Mouse (Mus musculus): ENCODE data around the gene Prickle2.

Prickle2 gene

GRCm38 (mm10) chr6:92706145-92706466 lies at the start of gene Prickle2:
Gene Prickle2, minus strand, starts transcription at chr6:92706155.
- DNase-seq (ENCODE audit: low spot score in 2 of 2): peak; percentile 60

GRCm38 (mm10) chr6:92752737-92753136 lies 46.8 kb upstream of the Prickle2 start:
- no peak for DNase-seq (ENCODE audit: low spot score in 2 of 2)

DNA sequence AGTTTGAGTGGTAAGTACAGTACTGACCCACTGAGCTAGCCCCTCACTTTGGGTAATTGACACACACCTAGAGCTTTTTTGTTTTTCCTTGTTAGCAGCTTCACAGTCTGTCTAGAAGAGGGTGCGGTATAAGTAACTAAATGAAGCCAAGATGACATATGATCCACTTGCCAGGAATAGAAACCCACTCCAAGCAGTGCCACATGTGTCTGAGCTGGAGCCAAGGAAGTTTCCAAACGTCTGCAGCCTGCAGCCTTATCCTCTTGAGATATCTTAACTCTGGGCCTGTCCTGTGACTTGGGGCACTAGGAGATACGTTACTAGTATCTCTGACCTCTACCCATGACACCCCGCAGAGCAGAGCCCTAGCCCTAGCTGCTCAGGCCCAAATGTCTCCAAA lies 43.5 kb upstream of the Prickle2 start:
- DNase-seq (ENCODE audit: low spot score in 2 of 2): peak; percentile 17 to 62

GRCm38 (mm10) chr6:92743605-92744004 lies 37.6 kb upstream of the Prickle2 start:
- DNase-seq (ENCODE audit: low spot score in 2 of 2): peak; percentile 84 to 90

- no peak for DNase-seq (ENCODE audit: low spot score in 2 of 2)
Measured at GRCm38 (mm10) chr6:92737116-92737515, 31.2 kb upstream of the Prickle2 start.

DNA sequence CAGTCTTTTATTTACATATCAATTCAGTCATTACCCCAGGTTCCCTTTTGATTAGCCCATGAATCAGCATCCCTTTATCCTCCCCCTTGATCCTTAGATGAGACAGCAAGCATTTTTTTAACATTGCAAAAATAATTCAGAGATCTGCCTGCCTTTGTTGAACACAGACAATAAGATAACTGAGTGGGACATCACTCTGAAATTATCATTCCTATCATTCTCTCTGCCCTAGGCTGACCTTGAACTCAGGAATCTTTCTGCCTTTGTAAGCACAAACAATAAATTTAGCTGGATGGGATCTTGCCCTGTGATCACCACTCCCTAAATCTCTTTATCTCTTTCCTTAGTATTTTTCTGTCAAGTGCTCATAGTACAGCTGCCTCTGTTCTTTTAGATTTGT lies 27.7 kb upstream of the Prickle2 start:
- DNase-seq (ENCODE audit: low spot score in 2 of 2): no peak

DNA sequence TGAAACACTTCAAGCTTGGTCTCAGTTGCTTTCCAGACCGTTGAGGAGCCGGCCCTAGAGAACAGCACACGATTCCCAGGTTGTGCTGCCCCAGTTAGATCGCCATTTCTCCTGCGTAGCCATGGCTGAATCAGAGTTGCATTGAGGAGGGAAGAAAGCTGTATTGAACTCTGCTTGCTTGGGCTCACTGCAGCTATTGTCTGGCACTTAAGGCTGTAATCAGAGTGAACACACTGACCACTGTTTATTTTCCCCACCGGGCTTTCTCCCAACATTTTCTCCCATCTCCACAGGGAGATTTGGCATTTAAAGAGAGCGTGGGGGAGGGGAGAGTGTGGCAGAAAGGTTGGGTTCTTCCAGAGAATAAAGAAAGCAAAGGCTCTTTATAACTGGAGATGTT lies 22.6 kb upstream of the Prickle2 start:
- peak in 1 of 2 experiments; percentile 37 for DNase-seq (ENCODE audit: low spot score in 2 of 2)

DNA sequence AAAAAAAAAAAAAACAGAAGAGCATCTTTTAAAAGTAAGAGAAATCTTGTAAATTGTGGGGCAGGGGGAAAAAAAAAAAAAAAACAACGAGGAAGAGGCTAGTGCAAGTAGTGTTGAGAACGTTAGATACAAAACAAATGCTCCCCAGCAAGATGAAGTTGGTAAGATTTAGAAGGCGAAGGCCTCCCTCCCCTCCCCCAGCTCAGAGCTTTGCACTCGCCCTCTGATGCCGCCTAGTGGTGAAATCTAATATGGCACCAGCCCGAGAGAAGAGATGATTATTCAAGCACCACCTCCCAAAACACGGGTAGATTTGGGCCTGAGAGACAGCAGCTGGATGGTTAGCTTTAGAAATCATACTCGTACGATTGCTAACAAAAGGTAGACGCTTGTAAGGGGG lies 22.1 kb upstream of the Prickle2 start:
- DNase-seq (ENCODE audit: low spot score in 2 of 2): peak; percentile 93 to 95

DNA sequence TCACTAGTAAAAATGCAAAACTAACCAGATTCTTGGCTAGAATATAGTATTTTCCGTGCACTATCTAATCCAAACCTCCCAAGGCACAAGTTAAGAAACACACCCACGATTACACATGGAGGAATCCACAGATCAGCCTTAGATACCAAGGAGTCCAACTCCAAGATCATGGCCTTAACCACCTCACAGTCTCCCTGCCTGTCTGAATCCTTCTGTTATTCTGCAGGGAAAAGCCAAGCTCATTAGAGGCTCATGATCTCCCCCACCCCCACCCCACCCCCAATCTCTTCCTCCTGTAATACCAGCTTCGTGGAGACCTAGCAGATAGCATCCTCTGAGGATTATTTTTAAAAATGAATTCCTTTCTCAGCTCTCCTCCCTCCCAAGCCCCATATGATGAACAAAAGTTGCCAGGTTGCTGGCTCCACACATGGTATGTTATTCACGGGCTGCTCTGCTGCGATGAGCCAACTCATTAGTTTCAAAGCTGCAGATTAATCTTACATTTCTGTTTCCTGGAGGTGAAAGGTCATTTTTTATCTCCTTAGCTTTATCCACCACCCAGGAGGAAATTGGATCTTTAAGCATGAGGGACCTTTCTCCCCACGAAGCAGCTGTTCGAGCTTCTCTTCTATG lies 21.5 kb upstream of the Prickle2 start:
- DNase-seq (ENCODE audit: low spot score in 2 of 2): peak in 1 of 2 experiments; percentile 41

- no peak for DNase-seq (ENCODE audit: low spot score in 2 of 2)
Measured at GRCm38 (mm10) chr6:92726121-92726520, 20.2 kb upstream of the Prickle2 start.

GRCm38 (mm10) chr6:92724394-92724793 lies 18.4 kb upstream of the Prickle2 start:
- DNase-seq (ENCODE audit: low spot score in 2 of 2): no peak

DNA sequence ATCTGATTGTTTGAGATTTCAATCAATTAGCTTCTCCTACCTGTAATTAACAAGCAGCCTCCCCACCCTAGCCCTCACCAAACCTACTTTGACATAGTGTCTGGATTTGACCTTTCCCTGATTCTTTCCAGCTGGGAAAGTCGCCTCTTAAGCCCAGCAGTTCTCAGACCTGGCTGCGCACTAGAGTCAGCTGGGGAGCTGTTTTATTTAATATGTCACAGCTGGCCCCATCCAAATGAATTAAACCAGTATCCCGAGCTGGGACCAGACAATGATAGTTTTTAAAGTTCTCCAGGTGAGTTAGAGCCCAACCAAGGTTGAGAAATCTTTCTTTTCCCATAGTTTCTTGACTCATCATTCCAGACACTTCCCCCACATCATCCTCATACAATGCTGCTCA lies 9.9 kb upstream of the Prickle2 start:
- DNase-seq (ENCODE audit: low spot score in 2 of 2): no peak

- DNase-seq (ENCODE audit: low spot score in 2 of 2): no peak
Measured at GRCm38 (mm10) chr6:92714748-92715147, 8.8 kb upstream of the Prickle2 start.

- DNase-seq (ENCODE audit: low spot score in 2 of 2): no peak
Measured at GRCm38 (mm10) chr6:92708137-92708536, 2.2 kb upstream of the Prickle2 start.

- DNase-seq (ENCODE audit: low spot score in 2 of 2): no peak
Measured at GRCm38 (mm10) chr6:92705353-92706144, 406 bp downstream of the Prickle2 start.

- DNase-seq (ENCODE audit: low spot score in 2 of 2): peak; percentile 31
Measured at GRCm38 (mm10) chr6:92704810-92705209, 1.1 kb downstream of the Prickle2 start.

- DNase-seq (ENCODE audit: low spot score in 2 of 2): peak in 1 of 2 experiments; percentile 35
Measured at GRCm38 (mm10) chr6:92699491-92700209, 6.3 kb downstream of the Prickle2 start.

GRCm38 (mm10) chr6:92697807-92698206 lies 8.1 kb downstream of the Prickle2 start:
- no peak for DNase-seq (ENCODE audit: low spot score in 2 of 2)

- DNase-seq (ENCODE audit: low spot score in 2 of 2): no peak
Measured at GRCm38 (mm10) chr6:92687317-92687716, 18.6 kb downstream of the Prickle2 start.

DNA sequence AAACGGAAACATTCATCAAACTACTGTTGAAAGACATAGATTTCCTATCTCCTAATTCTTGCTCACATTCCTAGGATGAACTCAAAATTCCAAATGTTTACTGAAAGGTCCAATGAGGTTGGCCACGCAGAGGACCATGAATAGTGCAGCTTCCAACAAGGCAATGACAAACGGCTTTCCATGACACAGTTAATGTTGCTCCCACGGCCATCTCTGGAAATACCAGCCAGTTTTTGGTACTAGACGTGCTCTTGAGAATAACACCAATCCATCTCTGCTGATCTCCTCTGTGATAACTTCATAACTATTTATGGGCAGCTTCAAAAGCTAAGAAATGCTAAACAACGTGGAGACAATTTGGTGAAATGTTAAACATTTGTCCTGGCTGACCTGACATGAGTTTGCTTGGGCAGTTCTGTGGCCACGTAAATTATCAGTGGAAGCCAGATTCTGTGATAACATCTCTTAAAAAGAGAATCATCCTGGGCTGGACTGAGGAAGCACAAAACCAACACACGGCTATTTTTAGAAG lies 31.5 kb downstream of the Prickle2 start:
- DNase-seq (ENCODE audit: low spot score in 2 of 2): no peak

DNA sequence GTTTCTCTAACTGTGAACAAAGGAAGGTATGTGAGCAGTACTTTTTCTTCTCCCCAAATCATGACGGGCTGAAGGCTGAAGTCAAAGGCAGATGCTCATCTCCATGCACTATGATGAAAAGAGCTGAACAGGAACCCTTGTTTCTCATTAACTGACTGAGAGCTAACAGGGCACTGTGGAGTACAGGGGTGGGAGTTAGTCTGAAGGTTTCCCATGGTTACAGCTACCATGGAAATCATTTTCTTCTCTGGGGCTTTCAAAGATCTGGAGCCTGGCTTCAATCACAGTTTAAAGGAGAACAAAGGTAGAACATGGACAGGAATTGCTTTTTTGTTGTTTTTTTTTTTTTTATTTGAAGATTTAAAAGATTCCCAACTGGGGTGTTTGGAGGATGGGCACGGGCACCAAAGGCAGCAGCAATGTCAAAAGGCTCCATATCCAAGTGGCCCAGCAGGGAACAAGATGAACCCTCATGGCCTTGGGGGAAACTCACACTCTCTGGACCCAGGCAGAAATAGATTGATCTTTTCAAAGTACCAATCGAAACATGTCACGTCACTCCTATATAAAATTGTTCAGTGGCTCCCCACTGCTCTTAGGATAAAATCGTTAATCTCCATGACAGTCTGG lies 35.3 kb downstream of the Prickle2 start:
- no peak for DNase-seq (ENCODE audit: low spot score in 2 of 2)

DNA sequence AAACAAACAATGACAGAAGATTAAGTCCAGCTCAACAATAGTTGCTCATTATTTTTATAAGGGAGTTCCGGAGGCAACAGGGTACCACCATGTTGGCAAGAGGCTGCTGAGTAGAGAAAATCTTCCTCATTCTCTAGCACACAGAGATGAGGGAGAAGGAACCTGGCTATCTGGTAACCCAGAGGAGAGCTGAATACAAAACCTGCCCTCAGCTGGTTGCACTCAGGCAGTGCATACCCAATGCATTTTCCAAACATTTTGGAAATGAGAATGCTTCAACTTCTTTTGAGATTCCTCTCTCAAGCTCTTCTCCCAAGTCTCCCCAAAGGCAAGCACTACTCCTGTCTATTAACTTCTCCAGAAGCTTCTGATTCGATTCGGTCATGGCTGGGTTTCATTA lies 36.3 kb downstream of the Prickle2 start:
- no peak for DNase-seq (ENCODE audit: low spot score in 2 of 2)

Measured in frontal cortex, postnatal 36 days (tissue).